Mouse (Mus musculus): Measurements from ENCODE around the gene Gm45337. TPM values are rescaled to one million over a fixed set of nuclear protein-coding genes. Genes with fewer than 3 reads are reported as not detected.
"Not testable (repeated sequence)": the region's sequence is repeated elsewhere in the genome, so short reads cannot be mapped to it uniquely, and the experiment has no call there.

The Gm45337 gene
- polyA plus RNA-seq (2015; fragmentation: Nextera tagmentation; extraction: Ambion mirVana), result not detected in 2 replicates

- 87% methylated on average over 1 of the region's 1 CpGs for WGBS
- Histone ChIP-seq H3K9ac (replicated peaks; ENCODE audit: low read length) (no peak within 1 kb of the TSS), H3K9me3 (ENCODE audit: low read length) (no peaks in the 10 kb centered on the region), H3K4me1 (ENCODE audit: insufficient read depth, low read length) (no peaks in the 10 kb centered on the region), H3K27ac (ENCODE audit: low read length) (no peak within 1 kb of the TSS), H3K4me3 (ENCODE audit: low read length) (no peak within 1 kb of the TSS), H3K4me2 (replicated peaks; ENCODE audit: low read depth, low read length) (no peak within 1 kb of the TSS), H3K36me3 (ENCODE audit: insufficient read depth, low read length) (no peaks in the 10 kb centered on the region), H3K27me3 (ENCODE audit: insufficient read depth, low read length) (no peaks in the 10 kb centered on the region)
- no peak for ATAC-seq (ENCODE audit: low FRiP score, low TSS enrichment)
Measured at GRCm38 (mm10) chr7:142144507-142144906, at the start of gene Gm45337. Gene Gm45337 (minus strand): TSS chr7:142144607.

DNA sequence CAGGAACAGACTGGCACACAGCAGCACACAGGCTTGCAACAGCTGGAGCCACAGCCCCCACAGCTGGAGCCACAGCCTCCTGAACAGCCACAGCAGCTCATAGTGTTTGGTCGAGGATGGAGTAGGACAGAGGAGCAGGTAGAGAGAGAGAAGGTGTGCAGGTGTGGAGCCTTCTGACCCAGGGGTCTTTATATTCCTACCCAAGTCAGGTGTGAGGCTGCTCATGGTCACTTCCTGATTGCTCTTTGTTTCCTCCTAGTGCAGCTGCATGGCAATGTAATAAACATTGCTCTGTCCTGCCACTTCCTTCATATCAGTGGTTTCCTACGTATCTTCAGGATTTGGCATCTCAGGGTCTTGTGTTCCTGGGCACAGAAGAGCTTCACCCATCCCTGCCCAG is 45.9 kb upstream of the Gm45337 start, which contains the start of gene Gm10153:
TSS of gene Gm10153 (minus strand) at position 101 of the 400 bp plus-strand sequence.
- no peak within 1 kb of the TSS for H3K4me3 ChIP-seq (ENCODE audit: low read length)
- WGBS, result 43% methylated on average over 2 of the region's 2 CpGs
- no peaks in the 10 kb centered on the region for H3K4me1 ChIP-seq (ENCODE audit: insufficient read depth, low read length)
- no peak within 1 kb of the TSS for H3K4me2 ChIP-seq (replicated peaks; ENCODE audit: low read depth, low read length)
- H3K27ac ChIP-seq (ENCODE audit: low read length), result no peak within 1 kb of the TSS
- no peak for ATAC-seq (ENCODE audit: low FRiP score, low TSS enrichment)
- no peak within 1 kb of the TSS for H3K9ac ChIP-seq (replicated peaks; ENCODE audit: low read length)
- no peaks in the 10 kb centered on the region for H3K36me3 ChIP-seq (ENCODE audit: insufficient read depth, low read length)
- H3K27me3 ChIP-seq (ENCODE audit: insufficient read depth, low read length), result no peaks in the 10 kb centered on the region
- H3K9me3 ChIP-seq (ENCODE audit: low read length), result peaks cover 2% of the 10 kb centered on the region; the same call in 1 of the 2 replicates

- H3K4me1 ChIP-seq (ENCODE audit: insufficient read depth, low read length), result no peaks in the 10 kb centered on the region
- H3K4me3 ChIP-seq (ENCODE audit: low read length), result no peak overlapping the region
- no peaks in the 10 kb centered on the region for H3K36me3 ChIP-seq (ENCODE audit: insufficient read depth, low read length)
- H3K27me3 ChIP-seq (ENCODE audit: insufficient read depth, low read length), result no peaks in the 10 kb centered on the region
- H3K4me2 ChIP-seq (replicated peaks; ENCODE audit: low read depth, low read length), result no peak overlapping the region
- H3K9me3 ChIP-seq (ENCODE audit: low read length), result no peaks in the 10 kb centered on the region
- WGBS, result 71% methylated on average over 2 of the region's 2 CpGs
- no peak for ATAC-seq (ENCODE audit: low FRiP score, low TSS enrichment)
- no peak overlapping the region for H3K9ac ChIP-seq (replicated peaks; ENCODE audit: low read length)
- no peak overlapping the region for H3K27ac ChIP-seq (ENCODE audit: low read length)
Measured at GRCm38 (mm10) chr7:142188156-142188555, 43.7 kb upstream of the Gm45337 start.

GRCm38 (mm10) chr7:142181021-142181420 is 36.6 kb upstream of the Gm45337 start:
- Histone ChIP-seq H3K9me3 (ENCODE audit: low read length) (no peaks in the 10 kb centered on the region), H3K4me2 (replicated peaks; ENCODE audit: low read depth, low read length) (no peak overlapping the region), H3K27ac (ENCODE audit: low read length) (no peak overlapping the region), H3K9ac (replicated peaks; ENCODE audit: low read length) (no peak overlapping the region), H3K4me3 (ENCODE audit: low read length) (no peak overlapping the region), H3K4me1 (ENCODE audit: insufficient read depth, low read length) (no peaks in the 10 kb centered on the region), H3K27me3 (ENCODE audit: insufficient read depth, low read length) (no peaks in the 10 kb centered on the region), H3K36me3 (ENCODE audit: insufficient read depth, low read length) (no peaks in the 10 kb centered on the region)
- ATAC-seq (ENCODE audit: low FRiP score, low TSS enrichment), result no peak
- 53% methylated on average over 1 of the region's 1 CpGs for WGBS

DNA sequence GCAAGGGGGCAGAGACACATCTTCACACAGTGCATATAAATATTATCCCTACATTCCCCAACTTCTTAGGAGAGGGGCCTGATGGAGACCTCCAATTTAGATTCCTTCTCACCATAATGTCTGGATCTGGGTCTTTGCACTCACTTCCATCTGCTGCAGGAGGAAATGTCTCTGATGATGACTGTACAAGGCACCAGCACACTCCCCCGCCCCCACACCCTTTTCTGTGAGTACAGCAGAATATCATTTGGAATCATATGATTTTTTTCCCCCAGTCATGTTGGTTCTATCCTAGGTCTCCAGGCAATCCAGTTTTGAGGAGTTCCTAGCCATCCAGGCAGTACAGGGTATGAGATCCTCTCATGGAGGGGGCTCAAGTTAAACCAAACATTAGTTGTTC is 34.3 kb upstream of the Gm45337 start:
- Histone ChIP-seq H3K36me3 (ENCODE audit: insufficient read depth, low read length) (no peaks in the 10 kb centered on the region), H3K4me2 (replicated peaks; ENCODE audit: low read depth, low read length) (no peak overlapping the region), H3K4me3 (ENCODE audit: low read length) (no peak overlapping the region), H3K4me1 (ENCODE audit: insufficient read depth, low read length) (no peaks in the 10 kb centered on the region), H3K27me3 (ENCODE audit: insufficient read depth, low read length) (no peaks in the 10 kb centered on the region), H3K27ac (ENCODE audit: low read length) (no peak overlapping the region), H3K9ac (replicated peaks; ENCODE audit: low read length) (no peak overlapping the region), H3K9me3 (ENCODE audit: low read length) (no peaks in the 10 kb centered on the region)
- 79% methylated on average over 1 of the region's 1 CpGs for WGBS
- no peak for ATAC-seq (ENCODE audit: low FRiP score, low TSS enrichment)

DNA sequence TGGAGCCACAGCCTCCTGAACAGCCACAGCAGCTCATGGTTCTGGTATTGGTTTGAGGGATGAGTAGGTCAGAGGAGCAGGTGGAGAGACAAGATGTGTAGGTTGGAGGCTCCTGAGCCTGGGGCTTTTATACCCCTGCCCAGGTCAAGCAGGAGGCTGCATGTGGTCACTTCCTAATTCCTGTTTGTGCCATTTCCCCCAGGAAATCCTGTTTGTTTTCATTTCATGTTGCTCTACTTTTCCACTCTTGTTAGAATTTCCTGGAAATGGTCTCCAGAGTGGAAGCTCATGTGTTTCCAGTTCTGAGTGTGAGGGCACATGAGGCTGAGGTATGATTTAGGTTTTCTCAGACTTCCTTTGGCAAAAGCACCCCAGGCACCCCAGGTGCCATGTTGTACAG is 31.5 kb upstream of the Gm45337 start, which contains the start of gene Krtap5-2:
TSS of gene Krtap5-2 (minus strand) at position 101 of the 400 bp plus-strand sequence.
- H3K4me2 ChIP-seq (replicated peaks; ENCODE audit: low read depth, low read length); H3K27ac ChIP-seq (ENCODE audit: low read length); H3K4me3 ChIP-seq (ENCODE audit: low read length); H3K36me3 ChIP-seq (ENCODE audit: insufficient read depth, low read length); H3K9me3 ChIP-seq (ENCODE audit: low read length); H3K4me1 ChIP-seq (ENCODE audit: insufficient read depth, low read length); H3K9ac ChIP-seq (replicated peaks; ENCODE audit: low read length); ATAC-seq (ENCODE audit: low FRiP score, low TSS enrichment); H3K27me3 ChIP-seq (ENCODE audit: insufficient read depth, low read length): not testable (repeated sequence)

DNA sequence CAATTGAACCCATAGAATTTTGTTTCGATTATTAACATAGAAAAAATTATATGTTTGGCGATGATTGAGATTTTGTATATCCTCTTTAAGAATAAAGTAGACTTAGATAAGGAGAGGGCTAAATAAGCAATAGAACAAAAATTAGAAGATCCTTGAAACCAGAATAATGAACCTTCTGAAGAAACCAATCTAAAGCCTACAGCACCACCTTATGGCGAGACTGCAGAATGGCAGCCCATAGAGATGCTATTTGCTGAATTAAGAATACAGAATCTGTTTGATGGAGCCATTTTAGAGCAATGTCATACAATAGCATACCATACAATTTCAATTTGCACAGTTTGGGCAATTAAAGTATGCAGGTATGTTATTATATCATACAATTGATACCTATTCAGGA is 25.4 kb upstream of the Gm45337 start:
- Histone ChIP-seq H3K36me3 (ENCODE audit: insufficient read depth, low read length) (no peaks in the 10 kb centered on the region), H3K9me3 (ENCODE audit: low read length) (no peaks in the 10 kb centered on the region), H3K9ac (replicated peaks; ENCODE audit: low read length) (no peak overlapping the region), H3K27ac (ENCODE audit: low read length) (no peak overlapping the region), H3K4me3 (ENCODE audit: low read length) (no peak overlapping the region), H3K27me3 (ENCODE audit: insufficient read depth, low read length) (no peaks in the 10 kb centered on the region), H3K4me1 (ENCODE audit: insufficient read depth, low read length) (no peaks in the 10 kb centered on the region), H3K4me2 (replicated peaks; ENCODE audit: low read depth, low read length) (no peak overlapping the region)
- ATAC-seq (ENCODE audit: low FRiP score, low TSS enrichment), result no peak
- 46% methylated on average over 3 of the region's 3 CpGs for WGBS

DNA sequence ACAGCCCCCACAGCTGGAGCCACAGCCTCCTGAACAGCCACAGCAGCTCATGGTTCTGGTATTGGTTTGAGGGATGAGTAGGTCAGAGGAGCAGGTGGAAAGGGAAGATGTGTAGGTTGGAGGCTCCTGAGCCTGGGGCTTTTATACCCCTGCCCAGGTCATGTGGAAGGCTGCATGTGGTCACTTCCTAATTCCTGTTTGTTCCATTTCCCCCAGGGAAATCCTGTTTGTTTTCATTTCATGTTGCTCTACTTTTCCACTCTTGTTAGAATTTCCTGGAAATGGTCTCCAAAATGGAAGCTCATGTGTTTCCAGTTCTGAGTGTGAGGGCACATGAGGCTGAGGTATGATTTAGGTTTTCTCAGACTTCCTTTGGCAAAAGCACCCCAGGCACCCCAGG is 21.2 kb upstream of the Gm45337 start, which contains the start of gene Gm4553:
TSS of gene Gm4553 (minus strand) at position 101 of the 400 bp plus-strand sequence.
- ATAC-seq (ENCODE audit: low FRiP score, low TSS enrichment), result not testable (repeated sequence)

GRCm38 (mm10) chr7:142159366-142159765 is 15.0 kb upstream of the Gm45337 start:
- Histone ChIP-seq H3K4me2 (replicated peaks; ENCODE audit: low read depth, low read length) (no peak overlapping the region), H3K27me3 (ENCODE audit: insufficient read depth, low read length) (no peaks in the 10 kb centered on the region), H3K36me3 (ENCODE audit: insufficient read depth, low read length) (no peaks in the 10 kb centered on the region), H3K9me3 (ENCODE audit: low read length) (no peaks in the 10 kb centered on the region), H3K9ac (replicated peaks; ENCODE audit: low read length) (no peak overlapping the region), H3K27ac (ENCODE audit: low read length) (no peak overlapping the region), H3K4me1 (ENCODE audit: insufficient read depth, low read length) (no peaks in the 10 kb centered on the region), H3K4me3 (ENCODE audit: low read length) (no peak overlapping the region)
- ATAC-seq (ENCODE audit: low FRiP score, low TSS enrichment), result no peak
- 95% methylated on average over 3 of the region's 3 CpGs for WGBS

More for the DNA sequence above, 21.2 kb upstream of the Gm45337 start, which contains the start of gene Gm4553:
- H3K9me3 ChIP-seq (ENCODE audit: low read length); H3K9ac ChIP-seq (replicated peaks; ENCODE audit: low read length); H3K27me3 ChIP-seq (ENCODE audit: insufficient read depth, low read length); H3K4me3 ChIP-seq (ENCODE audit: low read length); H3K4me2 ChIP-seq (replicated peaks; ENCODE audit: low read depth, low read length); H3K4me1 ChIP-seq (ENCODE audit: insufficient read depth, low read length); H3K36me3 ChIP-seq (ENCODE audit: insufficient read depth, low read length); H3K27ac ChIP-seq (ENCODE audit: low read length): not testable (repeated sequence)

- not testable (repeated sequence) for H3K4me3 ChIP-seq (ENCODE audit: low read length); ATAC-seq (ENCODE audit: low FRiP score, low TSS enrichment); H3K4me1 ChIP-seq (ENCODE audit: insufficient read depth, low read length); H3K9ac ChIP-seq (replicated peaks; ENCODE audit: low read length); H3K27ac ChIP-seq (ENCODE audit: low read length); H3K4me2 ChIP-seq (replicated peaks; ENCODE audit: low read depth, low read length); H3K9me3 ChIP-seq (ENCODE audit: low read length); H3K36me3 ChIP-seq (ENCODE audit: insufficient read depth, low read length); H3K27me3 ChIP-seq (ENCODE audit: insufficient read depth, low read length)
- WGBS, result 30% methylated on average over 2 of the region's 2 CpGs
Measured at GRCm38 (mm10) chr7:142157013-142157412, 12.6 kb upstream of the Gm45337 start, which contains the start of gene Gm29735. Gene Gm29735 (minus strand): TSS chr7:142157113.
